17 mouse cellular contexts compared by ENCODE assay signal in the genomic region with DNA sequence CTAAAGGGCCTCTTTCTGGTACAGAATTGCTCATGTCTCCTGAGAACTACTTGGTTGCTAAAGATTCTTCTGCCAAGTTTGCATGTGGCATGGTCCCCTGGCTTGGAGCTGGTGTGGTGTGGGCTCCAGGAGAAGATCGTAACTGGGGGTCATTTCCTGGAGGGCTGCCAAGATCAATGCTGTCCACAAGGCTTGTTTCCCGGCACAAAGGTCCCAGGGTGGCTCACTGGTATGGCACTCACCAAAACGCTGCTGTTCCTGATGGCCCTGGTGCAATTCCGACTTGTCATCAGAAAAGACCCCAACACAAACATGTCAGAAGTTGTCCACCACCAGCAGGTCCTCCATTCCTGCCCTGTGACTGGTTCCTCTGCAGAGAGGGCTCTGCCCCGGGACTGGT. TPM values are rescaled to one million over a fixed set of nuclear protein-coding genes. Genes with fewer than 3 reads are reported as not detected.
"Had no signal": no experiment of that assay in that cellular context is flagged by ENCODE, and none has a peak within 500 bp of the region (broad histone marks: within the 10 kb centered on the region; RNA-seq: fewer than 3 reads in every experiment).

No protein-coding gene starts in this region.

- H3K36me3 ChIP-seq: neural tube, embryonic 13.5 days; neural tube, embryonic 15.5 days; stomach, embryonic 15.5 days had no signal

- DNase-seq: retina, postnatal 1 day; right cerebral cortex, adult 18-20 months; right cerebral cortex, postnatal 14 days; right cerebral cortex, postnatal 25 days; right cerebral cortex, postnatal 4 days; spleen, adult 18-20 months; thymus, adult 18-20 months; thymus, adult 2 months; thymus, postnatal 14 days; thymus, postnatal 25 days; thymus, postnatal 36 days; thymus, postnatal 4 days had no signal

- H3K27me3 ChIP-seq: neural tube, embryonic 13.5 days; neural tube, embryonic 15.5 days; stomach, embryonic 15.5 days had no signal

- H3K4me2 ChIP-seq: neural tube, embryonic 13.5 days; neural tube, embryonic 15.5 days; stomach, embryonic 15.5 days had no signal

- H3K9ac ChIP-seq: neural tube, embryonic 13.5 days; neural tube, embryonic 15.5 days; stomach, embryonic 15.5 days had no signal

- H3K9me3 ChIP-seq: neural tube, embryonic 13.5 days; neural tube, embryonic 15.5 days; stomach, embryonic 15.5 days had no signal

- H3K27ac ChIP-seq: neural tube, embryonic 13.5 days; neural tube, embryonic 15.5 days; stomach, embryonic 15.5 days; stomach, postnatal 0 days had no signal

- H3K4me3 ChIP-seq: neural tube, embryonic 13.5 days; neural tube, embryonic 15.5 days; stomach, embryonic 15.5 days had no signal

- H3K4me1 ChIP-seq: neural tube, embryonic 13.5 days; neural tube, embryonic 15.5 days; stomach, embryonic 15.5 days had no signal

RNA-seq across cellular contexts. Expression of a gene that starts 44.1 kb away (rescaled TPM):
- total RNA-seq: neutrophil, adult 5-6 weeks had no signal
